ENCODE assay signal across 27 mouse cellular contexts in the genomic region with DNA sequence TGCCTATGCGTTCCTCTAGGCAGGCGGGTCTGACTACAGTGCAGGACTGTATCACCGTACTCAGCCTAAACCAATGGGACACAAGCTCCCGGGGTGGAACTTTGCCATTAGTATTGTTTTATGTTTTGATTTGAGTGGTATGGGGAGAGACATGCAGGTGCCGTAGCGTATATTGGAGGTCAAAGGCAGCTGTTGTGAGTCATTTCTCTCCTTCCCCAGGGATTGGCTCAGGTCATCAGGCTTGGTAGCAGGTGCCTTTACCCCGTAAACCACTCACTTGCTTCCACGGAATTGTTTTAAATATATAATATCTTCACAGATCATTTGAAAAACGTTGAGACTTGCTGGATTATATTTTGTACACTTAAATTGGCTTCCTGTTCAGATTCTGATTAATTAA.
"Had no signal": no experiment of that assay in that cellular context is flagged by ENCODE, and none has a peak within 500 bp of the region (broad histone marks: within the 10 kb centered on the region; RNA-seq: fewer than 3 reads in every experiment).

No protein-coding gene starts in this region.

- H3K4me1 ChIP-seq: embryonic facial prominence, embryonic 12.5 days; embryonic facial prominence, embryonic 13.5 days; embryonic facial prominence, embryonic 15.5 days; forebrain, embryonic 10.5 days; forebrain, embryonic 12.5 days; forebrain, embryonic 13.5 days; forebrain, embryonic 15.5 days; heart, embryonic 10.5 days had no signal

- ATAC-seq: forebrain, embryonic 13.5 days; forebrain, embryonic 14.5 days; forebrain, embryonic 15.5 days; forebrain, embryonic 16.5 days; forebrain, postnatal 0 days had no signal

- H3K27ac ChIP-seq: embryonic facial prominence, embryonic 10.5 days; embryonic facial prominence, embryonic 12.5 days; embryonic facial prominence, embryonic 13.5 days; embryonic facial prominence, embryonic 15.5 days; forebrain, embryonic 10.5 days; forebrain, embryonic 12.5 days; forebrain, embryonic 13.5 days; forebrain, embryonic 15.5 days; gastrocnemius, adult 2 months; heart, adult 2 months; heart, embryonic 10.5 days had no signal

- H3K36me3 ChIP-seq: embryonic facial prominence, embryonic 10.5 days; embryonic facial prominence, embryonic 12.5 days; embryonic facial prominence, embryonic 13.5 days; embryonic facial prominence, embryonic 15.5 days; forebrain, embryonic 10.5 days; forebrain, embryonic 12.5 days; forebrain, embryonic 15.5 days; heart, embryonic 10.5 days had no signal

- H3K4me3 ChIP-seq: embryonic facial prominence, embryonic 10.5 days; embryonic facial prominence, embryonic 12.5 days; embryonic facial prominence, embryonic 13.5 days; embryonic facial prominence, embryonic 15.5 days; erythroblast, embryonic 14.5 days; forebrain, embryonic 10.5 days; forebrain, embryonic 12.5 days; forebrain, embryonic 13.5 days; forebrain, embryonic 15.5 days; gastrocnemius, adult 2 months; heart, adult 2 months; heart, embryonic 10.5 days had no signal

- H3K4me2 ChIP-seq: embryonic facial prominence, embryonic 12.5 days; embryonic facial prominence, embryonic 13.5 days; embryonic facial prominence, embryonic 15.5 days; forebrain, embryonic 12.5 days; forebrain, embryonic 13.5 days; forebrain, embryonic 15.5 days had no signal

- H3K9me3 ChIP-seq: embryonic facial prominence, embryonic 10.5 days; embryonic facial prominence, embryonic 12.5 days; embryonic facial prominence, embryonic 13.5 days; embryonic facial prominence, embryonic 15.5 days; forebrain, embryonic 10.5 days; forebrain, embryonic 12.5 days; forebrain, embryonic 13.5 days; forebrain, embryonic 15.5 days; heart, embryonic 10.5 days had no signal

- H3K27me3 ChIP-seq: embryonic facial prominence, embryonic 12.5 days; embryonic facial prominence, embryonic 13.5 days; embryonic facial prominence, embryonic 15.5 days; forebrain, embryonic 12.5 days; forebrain, embryonic 13.5 days; forebrain, embryonic 15.5 days had no signal

- H3K9ac ChIP-seq: embryonic facial prominence, embryonic 12.5 days; embryonic facial prominence, embryonic 13.5 days; embryonic facial prominence, embryonic 15.5 days; forebrain, embryonic 12.5 days; forebrain, embryonic 13.5 days; forebrain, embryonic 15.5 days; forebrain, postnatal 0 days had no signal

- DNase-seq: cerebellum, adult 9-10 months; cerebellum, adult 9-11 months; cerebellum, postnatal 10 days; cerebellum, postnatal 14 days; cerebellum, postnatal 25 days; cerebellum, postnatal 36 days; embryo, embryonic 11 days; forebrain, postnatal 0 days; gastrocnemius, adult 2 months; gastrocnemius, postnatal 10 days; gastrocnemius, postnatal 14 days; gastrocnemius, postnatal 25 days; gastrocnemius, postnatal 36 days; heart, adult 18-20 months; heart, adult 2 months had no signal
